Mouse (Mus musculus) cerebellum, postnatal 36 days (tissue): ENCODE measurements around the gene Cacna1c.

Experiments
- DNase-seq, 2 experiments: peaks; one replicate each; pipeline ENCODE4 v3.0.0; 2021 to 2022; ENCODE audit warnings: mixed read lengths in 2 of 2

Cacna1c gene

GRCm38 (mm10) chr6:119196382-119197305, at the start of gene Cacna1c:
Cacna1c (minus strand) TSS chr6:119196418.
- peak; percentile 26 to 31 for DNase-seq

GRCm38 (mm10) chr6:119240871-119241705, 44.9 kb upstream of the Cacna1c start:
- DNase-seq = no peak

- DNase-seq = no peak
Observed at GRCm38 (mm10) chr6:119240256-119240655, 44.0 kb upstream of the Cacna1c start.

GRCm38 (mm10) chr6:119239341-119240005, 43.3 kb upstream of the Cacna1c start:
- DNase-seq = no peak

GRCm38 (mm10) chr6:119237427-119237989, 41.3 kb upstream of the Cacna1c start:
- DNase-seq = peak; percentile 91

- DNase-seq = no peak
Observed at GRCm38 (mm10) chr6:119236241-119236640, 40.0 kb upstream of the Cacna1c start, which contains the start of gene Cacna2d4. Cacna2d4 (plus strand) TSS chr6:119236526.

GRCm38 (mm10) chr6:119235441-119235840, 39.2 kb upstream of the Cacna1c start:
- no peak for DNase-seq

- no peak for DNase-seq
Observed at GRCm38 (mm10) chr6:119233066-119233465, 36.8 kb upstream of the Cacna1c start.

GRCm38 (mm10) chr6:119228861-119229603, 32.8 kb upstream of the Cacna1c start:
- no peak for DNase-seq

- no peak for DNase-seq
Observed at GRCm38 (mm10) chr6:119227001-119227400, 30.8 kb upstream of the Cacna1c start.

GRCm38 (mm10) chr6:119225731-119226130, 29.5 kb upstream of the Cacna1c start:
- no peak for DNase-seq

GRCm38 (mm10) chr6:119225226-119225625, 29.0 kb upstream of the Cacna1c start:
- DNase-seq = peak in 1 of 2 experiments; percentile 40

GRCm38 (mm10) chr6:119224451-119225195, 28.4 kb upstream of the Cacna1c start:
- DNase-seq = no peak

- peak; percentile 59 to 72 for DNase-seq
Observed at GRCm38 (mm10) chr6:119220297-119220696, 24.1 kb upstream of the Cacna1c start.

GRCm38 (mm10) chr6:119219237-119219870, 23.1 kb upstream of the Cacna1c start:
- DNase-seq = peak in 1 of 2 experiments; percentile 39

- DNase-seq = no peak
Observed at GRCm38 (mm10) chr6:119218591-119218990, 22.4 kb upstream of the Cacna1c start.

- DNase-seq = no peak
Observed at GRCm38 (mm10) chr6:119217661-119218060, 21.4 kb upstream of the Cacna1c start.

GRCm38 (mm10) chr6:119215040-119215613, 18.9 kb upstream of the Cacna1c start:
- no peak for DNase-seq

GRCm38 (mm10) chr6:119214190-119214589, 18.0 kb upstream of the Cacna1c start:
- DNase-seq = no peak

GRCm38 (mm10) chr6:119213375-119213774, 17.2 kb upstream of the Cacna1c start:
- DNase-seq = no peak
